Mouse (Mus musculus) right cerebral cortex, adult 2 months (tissue): ENCODE measurements at regions not wholly inside any gene's neighbourhood (a gene's known extent, or its start where the extent isn't known, plus 50 kb on each side); places are given as distances from the start of the nearest gene placed in this dataset.

Experiments
- DNase-seq, 2 experiments: peaks; one replicate each; pipeline ENCODE4 v3.0.0; 2021 to 2022; ENCODE audit warnings: low spot score in 2 of 2

GRCm38 (mm10) chr3:118248768-118249167 lies 313.2 kb upstream of the Dpyd start:
- no peak for DNase-seq

GRCm38 (mm10) chr3:118275917-118276316 lies 286.0 kb upstream of the Dpyd start:
- no peak for DNase-seq

DNA sequence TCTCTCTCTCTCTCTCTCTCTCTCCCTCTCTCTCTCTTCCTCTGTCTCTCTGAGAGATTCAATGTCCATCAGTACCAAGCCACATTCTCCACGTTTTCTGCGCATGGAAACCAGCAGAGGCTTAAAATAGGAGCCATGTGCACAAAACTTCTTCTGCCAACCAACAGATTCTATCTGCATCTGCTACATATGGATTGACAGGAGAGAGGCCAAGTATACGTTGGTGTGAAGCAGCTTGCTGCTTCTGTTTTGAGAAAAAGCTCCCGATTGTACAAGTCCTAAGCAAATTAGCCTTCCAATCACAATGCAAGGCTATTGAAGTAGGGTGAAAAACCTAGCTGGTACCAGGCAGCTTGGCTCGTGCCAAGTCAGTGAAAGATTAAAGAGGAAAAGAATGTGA lies 283.7 kb upstream of the Dpyd start:
- DNase-seq = peak; percentile 16 to 21

- no peak for DNase-seq
Observed at GRCm38 (mm10) chr3:118286946-118287345, 275.0 kb upstream of the Dpyd start.

- peak in 1 of 2 experiments; percentile 3 for DNase-seq
Observed at GRCm38 (mm10) chr3:118325111-118325510, 236.8 kb upstream of the Dpyd start.

DNA sequence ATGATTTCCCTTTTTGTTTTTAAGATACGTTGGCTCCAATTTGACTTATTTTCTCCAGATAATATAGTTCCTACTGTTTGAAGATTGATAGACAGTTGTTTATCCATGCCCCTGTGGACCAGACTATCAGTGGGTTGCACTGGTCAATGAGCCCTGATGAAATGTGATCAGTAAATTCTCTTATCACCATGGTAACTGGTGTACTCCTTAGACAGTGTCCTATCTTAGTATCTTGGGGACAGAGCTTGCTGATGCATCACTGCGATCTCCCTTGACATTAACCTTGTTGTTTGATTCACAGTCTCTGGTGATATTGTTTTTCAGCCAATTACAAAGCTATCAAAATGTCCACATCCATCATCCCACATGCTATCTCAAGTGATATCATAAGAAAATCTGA lies 233.7 kb upstream of the Dpyd start:
- no peak for DNase-seq

DNA sequence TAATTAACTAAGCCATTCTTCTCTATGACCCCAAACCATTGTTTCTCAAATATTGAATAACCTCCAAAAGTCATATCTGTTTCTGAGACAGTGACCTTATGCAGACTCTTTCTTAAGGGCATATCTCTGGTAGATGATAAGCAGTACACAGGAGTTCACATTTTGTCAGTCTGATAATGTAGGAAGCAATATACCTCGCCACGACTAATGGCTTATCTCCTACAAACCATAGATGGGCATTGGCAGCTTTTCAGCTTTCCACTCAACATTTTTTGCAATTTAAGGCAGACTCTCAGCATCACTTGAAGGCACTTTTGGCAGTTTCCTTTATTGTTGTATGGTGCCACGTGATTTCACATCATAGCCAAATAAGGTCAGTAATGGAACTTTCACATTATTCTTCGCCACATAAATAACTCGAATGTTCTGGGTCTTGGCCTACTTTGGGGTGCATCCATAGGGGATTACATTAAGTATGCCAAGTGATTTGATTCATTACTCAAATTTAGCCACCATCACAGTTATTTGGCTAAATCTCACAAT lies 232.7 kb upstream of the Dpyd start:
- no peak for DNase-seq

DNA sequence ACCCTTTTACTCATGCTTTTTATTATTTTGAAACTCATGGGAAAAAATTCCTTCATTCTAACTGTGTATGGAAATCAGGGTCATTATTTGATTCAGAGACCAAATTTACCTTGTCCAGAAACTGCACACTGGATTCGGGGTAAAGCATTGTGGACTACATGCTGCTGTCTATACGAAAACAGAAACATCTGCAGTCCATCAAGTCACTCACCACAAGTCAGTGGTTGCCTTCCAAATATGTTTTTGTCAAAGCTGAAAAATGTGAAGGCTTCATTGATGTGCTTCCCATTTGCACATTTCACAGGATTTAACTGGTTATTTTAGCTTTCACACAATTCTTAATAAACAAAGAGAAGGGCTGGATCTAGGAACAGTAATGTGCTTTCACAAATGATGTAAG lies 230.4 kb upstream of the Dpyd start:
- no peak for DNase-seq

GRCm38 (mm10) chr3:118338716-118339115 lies 223.2 kb upstream of the Dpyd start:
- DNase-seq = no peak

- DNase-seq = peak; percentile 6 to 7
Observed at GRCm38 (mm10) chr3:118361741-118362141, 200.2 kb upstream of the Dpyd start.
